Mouse (Mus musculus): ENCODE results near the gene Cct3. TPM values are rescaled to one million over a fixed set of nuclear protein-coding genes. Genes with fewer than 3 reads are reported as not detected.
"Not testable (repeated sequence)": the region's sequence is repeated elsewhere in the genome, so short reads cannot be mapped to it uniquely, and the experiment has no call there.

The Cct3 gene
- polyA plus RNA-seq, 1 experiment from 2014 or later: 573 TPM

GRCm38 (mm10) chr3:88366830-88367428 is 70.0 kb downstream of the Cct3 start:
- not testable (repeated sequence) for H3K4me1 ChIP-seq, H3K9ac ChIP-seq, H3K9me3 ChIP-seq, H3K36me3 ChIP-seq, H3K27ac ChIP-seq
- peak overlapping the region; percentile 31 for H3K4me3 ChIP-seq
- H3K4me2 ChIP-seq (replicated peaks): peak overlapping the region; percentile 58
- WGBS: 8% methylated on average over 22 of the region's 22 CpGs
- H3K27me3 ChIP-seq: peaks cover 26% of the 10 kb centered on the region
- peak; percentile 86 for ATAC-seq (ENCODE audit: low FRiP score, low read depth)

- ATAC-seq (ENCODE audit: low FRiP score, low read depth); H3K4me3 ChIP-seq; H3K9ac ChIP-seq; H3K36me3 ChIP-seq; H3K9me3 ChIP-seq; H3K27ac ChIP-seq; H3K4me1 ChIP-seq: not testable (repeated sequence)
- Histone ChIP-seq H3K4me2 (replicated peaks) (peak overlapping the region; percentile 58), H3K27me3 (peaks cover 26% of the 10 kb centered on the region)
- 50% methylated on average over 3 of the region's 7 CpGs for WGBS
These were observed 70.6 kb downstream of the Cct3 start for GRCm38 (mm10) chr3:88367517-88367916.

- not testable (repeated sequence) for H3K27ac ChIP-seq; H3K9ac ChIP-seq; H3K9me3 ChIP-seq; H3K36me3 ChIP-seq; H3K4me3 ChIP-seq; ATAC-seq (ENCODE audit: low FRiP score, low read depth); H3K4me1 ChIP-seq; H3K4me2 ChIP-seq (replicated peaks)
- WGBS: 84% methylated on average over 7 of the region's 7 CpGs
- peaks cover 26% of the 10 kb centered on the region for H3K27me3 ChIP-seq
These were observed 71.6 kb downstream of the Cct3 start for GRCm38 (mm10) chr3:88368511-88368910.

Other genes with a start within 250 kb of the Cct3 start
- 209 and 222 TPM in 2 replicates for gene Naxe, start 238.6 kb upstream of the Cct3 start, polyA plus RNA-seq (2015; fragmentation: Nextera tagmentation; extraction: Ambion mirVana)
- not detected in 2 replicates for gene Ttc24, start 218.8 kb upstream of the Cct3 start, polyA plus RNA-seq (2015; fragmentation: Nextera tagmentation; extraction: Ambion mirVana)
- gene Iqgap3, start 215.1 kb upstream of the Cct3 start, polyA plus RNA-seq (2015; fragmentation: Nextera tagmentation; extraction: Ambion mirVana): 19.5 and 20.6 TPM in 2 replicates
- gene Mef2d, start 154.7 kb upstream of the Cct3 start, polyA plus RNA-seq (2015; fragmentation: Nextera tagmentation; extraction: Ambion mirVana): 16.4 and 19.7 TPM in 2 replicates
- gene Rhbg, start 42.4 kb upstream of the Cct3 start, polyA plus RNA-seq (2015; fragmentation: Nextera tagmentation; extraction: Ambion mirVana): 4.8 and 5.7 TPM in 2 replicates
- 0.80 and 1.0 TPM in 2 replicates for gene Gm38392, start 9.9 kb upstream of the Cct3 start, polyA plus RNA-seq (2015; fragmentation: Nextera tagmentation; extraction: Ambion mirVana)
- 12.8 and 15.5 TPM in 2 replicates for gene Tsacc, start 117 bp upstream of the Cct3 start, polyA plus RNA-seq (2015; fragmentation: Nextera tagmentation; extraction: Ambion mirVana)
- gene Glmp, start 27.9 kb downstream of the Cct3 start, polyA plus RNA-seq (2015; fragmentation: Nextera tagmentation; extraction: Ambion mirVana): 174 and 188 TPM in 2 replicates
- gene Tmem79, start 39.0 kb downstream of the Cct3 start, polyA plus RNA-seq (2015; fragmentation: Nextera tagmentation; extraction: Ambion mirVana): 6.4 and 6.8 TPM in 2 replicates
- 54.9 and 58.4 TPM in 2 replicates for gene Smg5, start 39.1 kb downstream of the Cct3 start, polyA plus RNA-seq (2015; fragmentation: Nextera tagmentation; extraction: Ambion mirVana)
- 7.6 and 8.7 TPM in 2 replicates for gene Paqr6, start 67.5 kb downstream of the Cct3 start, polyA plus RNA-seq (2015; fragmentation: Nextera tagmentation; extraction: Ambion mirVana)
- 0.37 TPM in 1 of 2 replicates, not detected in the other for gene Bglap3, start 75.6 kb downstream of the Cct3 start, polyA plus RNA-seq (2015; fragmentation: Nextera tagmentation; extraction: Ambion mirVana)
- not detected in 2 replicates for gene Bglap2, start 81.6 kb downstream of the Cct3 start, polyA plus RNA-seq (2015; fragmentation: Nextera tagmentation; extraction: Ambion mirVana)
- 0.63 TPM in 1 of 2 replicates, not detected in the other for gene Bglap, start 87.3 kb downstream of the Cct3 start, polyA plus RNA-seq (2015; fragmentation: Nextera tagmentation; extraction: Ambion mirVana)
- 125 and 127 TPM in 2 replicates for gene Pmf1, start 113.2 kb downstream of the Cct3 start, polyA plus RNA-seq (2015; fragmentation: Nextera tagmentation; extraction: Ambion mirVana)
- 17.3 and 18.3 TPM in 2 replicates for gene Slc25a44, start 128.0 kb downstream of the Cct3 start, polyA plus RNA-seq (2015; fragmentation: Nextera tagmentation; extraction: Ambion mirVana)
- 7.9 and 9.9 TPM in 2 replicates for gene Sema4a, start 164.1 kb downstream of the Cct3 start, polyA plus RNA-seq (2015; fragmentation: Nextera tagmentation; extraction: Ambion mirVana)
- 174 and 183 TPM in 2 replicates for gene Lmna, start 212.8 kb downstream of the Cct3 start, polyA plus RNA-seq (2015; fragmentation: Nextera tagmentation; extraction: Ambion mirVana)
- 32.9 and 33.9 TPM in 2 replicates for gene Mex3a, start 235.3 kb downstream of the Cct3 start, polyA plus RNA-seq (2015; fragmentation: Nextera tagmentation; extraction: Ambion mirVana)